Mouse (Mus musculus) intestine, embryonic 16.5 days (tissue): ENCODE results near the gene Galntl5. TPM values are rescaled to one million over a fixed set of nuclear protein-coding genes. Genes with fewer than 3 reads are reported as not detected.
"Not testable (repeated sequence)": the region's sequence is repeated elsewhere in the genome, so short reads cannot be mapped to it uniquely, and the experiment has no call there.

Experiments used
- ATAC-seq: fragments of 200-750 bp; cut with Nextera tagmentation; 2 replicates; pipeline ENCODE4 v1.8.0; 2017; ENCODE audit warnings: moderate TSS enrichment, moderate library complexity
- H3K27ac ChIP-seq: fragments of 300-500 bp; sonication (generic); 2 replicates; pipeline ENCODE4 v1.5.1; 2014; ENCODE audit warnings: mild to moderate bottlenecking, low read length
- H3K27me3 ChIP-seq: fragments of 300-500 bp; sonication (generic); replicated peaks from 2 replicates; pipeline ENCODE4 v1.6.1; 2014; ENCODE audit warnings: low read length, control low read depth, mixed read lengths; ENCODE audit not compliant: control insufficient read depth, insufficient read depth
- H3K36me3 ChIP-seq: fragments of 300-500 bp; sonication (generic); 2 replicates; pipeline ENCODE4 v1.6.1; 2014; ENCODE audit warnings: low read length, control low read depth; ENCODE audit not compliant: control insufficient read depth, insufficient read depth
- H3K4me1 ChIP-seq: fragments of 300-500 bp; sonication (generic); 2 replicates; pipeline ENCODE4 v1.6.1; 2014; ENCODE audit warnings: low read length, control low read depth, mixed read lengths; ENCODE audit not compliant: control insufficient read depth, insufficient read depth
- H3K4me2 ChIP-seq: fragments of 300-500 bp; sonication (generic); 2 replicates; pipeline ENCODE4 v1.6.1; 2014; ENCODE audit warnings: low read depth, low read length, control low read depth
- H3K4me3 ChIP-seq: fragments of 300-500 bp; sonication (generic); 2 replicates; pipeline ENCODE4 v1.5.1; 2014; ENCODE audit warnings: mild to moderate bottlenecking, low read length
- H3K9ac ChIP-seq: fragments of 300-500 bp; sonication (generic); 2 replicates; pipeline ENCODE4 v1.6.1; 2014; ENCODE audit warnings: low read depth, low read length
- H3K9me3 ChIP-seq: fragments of 300-500 bp; sonication (generic); 2 replicates; pipeline ENCODE4 v1.6.1; 2016; ENCODE audit warnings: low read length, control low read depth; ENCODE audit not compliant: control insufficient read depth
- WGBS: fragments of 180-500 bp; shearing (Covaris S2); extraction: QIAGEN DNeasy Blood & Tissue Kit; methylation state at CpG from one replicate; pipeline ENCODE4 v1.1.7; 2014; 5-methylcytosine and 5-hydroxymethylcytosine counted together
- polyA plus RNA-seq: library from polyadenylated mRNA; unstranded; fragments of >200 nt; fragmentation: Nextera tagmentation; extraction: Ambion mirVana; gene quantifications from 2 replicates; pipeline ENCODE4 v1.2.1, GENCODE M21; 2015

The Galntl5 gene
- polyA plus RNA-seq, 1 experiment from 2014 or later: not detected

GRCm38 (mm10) chr5:25163938-25164337 is 17.3 kb upstream of the Galntl5 start:
- no peaks in the 10 kb centered on the region for H3K9me3 ChIP-seq
- WGBS: 89% methylated on average over 3 of the region's 3 CpGs

GRCm38 (mm10) chr5:25164341-25164740 is 16.9 kb upstream of the Galntl5 start:
- Histone ChIP-seq H3K9ac (no peak overlapping the region), H3K4me2 (no peak overlapping the region), H3K9me3 (no peaks in the 10 kb centered on the region), H3K27ac (no peak overlapping the region), H3K27me3 (no peaks in the 10 kb centered on the region), H3K4me3 (no peak overlapping the region), H3K36me3 (no peaks in the 10 kb centered on the region), H3K4me1 (no peaks in the 10 kb centered on the region)
- ATAC-seq: no peak
- 76% methylated on average over 1 of the region's 1 CpGs for WGBS

More at GRCm38 (mm10) chr5:25163938-25164337, 17.3 kb upstream of the Galntl5 start:
- ATAC-seq: no peak
- Histone ChIP-seq H3K36me3 (no peaks in the 10 kb centered on the region), H3K4me1 (no peaks in the 10 kb centered on the region), H3K9ac (no peak overlapping the region), H3K4me3 (no peak overlapping the region), H3K4me2 (no peak overlapping the region), H3K27ac (no peak overlapping the region), H3K27me3 (no peaks in the 10 kb centered on the region)

- Histone ChIP-seq H3K9me3 (no peaks in the 10 kb centered on the region), H3K9ac (no peak overlapping the region), H3K27me3 (no peaks in the 10 kb centered on the region), H3K4me1 (no peaks in the 10 kb centered on the region), H3K4me2 (no peak overlapping the region), H3K27ac (no peak overlapping the region), H3K36me3 (no peaks in the 10 kb centered on the region), H3K4me3 (no peak overlapping the region)
- ATAC-seq: no peak
- WGBS: 74% methylated on average over 4 of the region's 4 CpGs
Observed at GRCm38 (mm10) chr5:25165102-25165788, 16.0 kb upstream of the Galntl5 start.

- no peaks in the 10 kb centered on the region for H3K4me1 ChIP-seq
- WGBS: 85% methylated on average over 3 of the region's 3 CpGs
- H3K9ac ChIP-seq: no peak overlapping the region
- no peaks in the 10 kb centered on the region for H3K36me3 ChIP-seq
- no peak overlapping the region for H3K4me3 ChIP-seq
- H3K4me2 ChIP-seq: no peak overlapping the region
- no peaks in the 10 kb centered on the region for H3K27me3 ChIP-seq
- no peak overlapping the region for H3K27ac ChIP-seq
- ATAC-seq: no peak
- no peaks in the 10 kb centered on the region for H3K9me3 ChIP-seq
Observed at GRCm38 (mm10) chr5:25165789-25166135, 15.5 kb upstream of the Galntl5 start.

GRCm38 (mm10) chr5:25166665-25167064 is 14.6 kb upstream of the Galntl5 start:
- H3K27me3 ChIP-seq: no peaks in the 10 kb centered on the region
- WGBS: 75% methylated on average over 4 of the region's 4 CpGs
- no peak overlapping the region for H3K27ac ChIP-seq
- H3K9me3 ChIP-seq: no peaks in the 10 kb centered on the region
- no peak overlapping the region for H3K4me2 ChIP-seq
- no peak overlapping the region for H3K9ac ChIP-seq
- no peaks in the 10 kb centered on the region for H3K36me3 ChIP-seq
- no peaks in the 10 kb centered on the region for H3K4me1 ChIP-seq
- H3K4me3 ChIP-seq: no peak overlapping the region
- ATAC-seq: no peak

GRCm38 (mm10) chr5:25177937-25178336 is 3.3 kb upstream of the Galntl5 start:
- not testable (repeated sequence) for H3K36me3 ChIP-seq, ATAC-seq, H3K4me3 ChIP-seq, H3K27me3 ChIP-seq, H3K9ac ChIP-seq, H3K9me3 ChIP-seq, H3K4me2 ChIP-seq, H3K4me1 ChIP-seq, H3K27ac ChIP-seq
- WGBS: 89% methylated on average over 5 of the region's 5 CpGs

GRCm38 (mm10) chr5:25178543-25178942 is 2.7 kb upstream of the Galntl5 start:
- H3K36me3 ChIP-seq, H3K4me3 ChIP-seq, H3K27me3 ChIP-seq, ATAC-seq, H3K9ac ChIP-seq, H3K4me2 ChIP-seq, H3K9me3 ChIP-seq, H3K27ac ChIP-seq, H3K4me1 ChIP-seq: not testable (repeated sequence)
- 85% methylated on average over 4 of the region's 4 CpGs for WGBS

- no peaks in the 10 kb centered on the region for H3K27me3 ChIP-seq
- no peak overlapping the region for H3K9ac ChIP-seq
- no peaks in the 10 kb centered on the region for H3K4me1 ChIP-seq
- 95% methylated on average over 4 of the region's 4 CpGs for WGBS
- ATAC-seq: no peak
- H3K4me3 ChIP-seq: no peak overlapping the region
- no peaks in the 10 kb centered on the region for H3K36me3 ChIP-seq
- H3K4me2 ChIP-seq: no peak overlapping the region
- no peaks in the 10 kb centered on the region for H3K9me3 ChIP-seq
- no peak overlapping the region for H3K27ac ChIP-seq
Observed at GRCm38 (mm10) chr5:25179284-25179683, 2.0 kb upstream of the Galntl5 start.

GRCm38 (mm10) chr5:25179936-25180488 is 1.2 kb upstream of the Galntl5 start:
- no peak overlapping the region for H3K27ac ChIP-seq
- H3K4me3 ChIP-seq: no peak overlapping the region

GRCm38 (mm10) chr5:25183595-25183994 is 2.3 kb downstream of the Galntl5 start:
- ATAC-seq: no peak
- Histone ChIP-seq H3K9me3 (no peaks in the 10 kb centered on the region), H3K9ac (no peak overlapping the region), H3K4me2 (no peak overlapping the region), H3K36me3 (no peaks in the 10 kb centered on the region), H3K27ac (no peak overlapping the region), H3K4me1 (no peaks in the 10 kb centered on the region), H3K4me3 (no peak overlapping the region), H3K27me3 (no peaks in the 10 kb centered on the region)
- WGBS: 81% methylated on average over 4 of the region's 4 CpGs

More at GRCm38 (mm10) chr5:25179936-25180488, 1.2 kb upstream of the Galntl5 start:
- Histone ChIP-seq H3K4me1 (no peaks in the 10 kb centered on the region), H3K4me2 (no peak overlapping the region), H3K27me3 (no peaks in the 10 kb centered on the region), H3K9me3 (no peaks in the 10 kb centered on the region), H3K9ac (no peak overlapping the region), H3K36me3 (no peaks in the 10 kb centered on the region)
- ATAC-seq: no peak
- WGBS: 84% methylated on average over 3 of the region's 3 CpGs
